Mouse (Mus musculus): Measurements from ENCODE around the gene Ssbp3. TPM values are rescaled to one million over a fixed set of nuclear protein-coding genes. Genes with fewer than 3 reads are reported as not detected.

The Ssbp3 gene
- total and polyA plus RNA-seq, 3 experiments, result 30.5 to 242 (median 116) TPM

- no peaks in the 10 kb centered on the region for H3K9me3 ChIP-seq (replicated peaks; ENCODE audit: insufficient read depth, low read length)
- H3K27me3 ChIP-seq (ENCODE audit: control insufficient read depth in 1 of 2, insufficient read depth in 2 of 2, low read length in 2 of 2), result no peaks in the 10 kb centered on the region
- no peak for DNase-seq (ENCODE audit: low read depth, low spot score)
- peaks cover 0 to 12% of the 10 kb centered on the region in 2 experiments; a peak in 1 of 4 replicates for H3K4me1 ChIP-seq (ENCODE audit: control insufficient read depth in 1 of 2, insufficient read depth in 2 of 2, low read length in 2 of 2)
- H3K27ac ChIP-seq (ENCODE audit: control insufficient read depth, low read depth, low read length), result no peak overlapping the region
- no peak overlapping the region for H3K9ac ChIP-seq (ENCODE audit: control insufficient read depth, low read depth, low read length, poor library complexity, severe bottlenecking)
- H3K79me2 ChIP-seq (ENCODE audit: control insufficient read depth, insufficient read depth, low read length, poor library complexity), result no peaks in the 10 kb centered on the region
- TF ChIP-seq USF2 (IDR thresholded peaks at IDR 0.05; ENCODE audit: borderline replicate concordance in 1 of 2, insufficient read depth in 1 of 2, low read depth in 1 of 2, low read length in 2 of 2), result no peak
- TF ChIP-seq KAT2A (conservative IDR thresholded peaks at IDR 0.05; ENCODE audit: low read depth, low read length), result no peak
- TF ChIP-seq SIN3A (IDR thresholded peaks at IDR 0.05; ENCODE audit: low read length), result no peak
- H3K36me3 ChIP-seq (ENCODE audit: control insufficient read depth in 1 of 2, insufficient read depth in 2 of 2, low read length in 2 of 2), result peaks cover 0 to 3% of the 10 kb centered on the region in 2 experiments; a peak in 2 of 4 replicates
- H3K4me3 ChIP-seq (ENCODE audit: control insufficient read depth in 1 of 2, insufficient read depth in 1 of 2, low read depth in 2 of 2, low read length in 2 of 2), result no peak overlapping the region
Observed at GRCm38 (mm10) chr4:107079716-107080115, 169.2 kb downstream of the Ssbp3 start.

- no peak for DNase-seq (ENCODE audit: low read depth, low spot score)
- TF ChIP-seq UBTF (IDR thresholded peaks at IDR 0.05; ENCODE audit: borderline replicate concordance, insufficient read depth, low read depth, low read length), result no peak
- no peak for TF ChIP-seq POLR2AphosphoS2 (IDR thresholded peaks at IDR 0.05; ENCODE audit: low read length)
- no peak for TF ChIP-seq SIN3A (IDR thresholded peaks at IDR 0.05; ENCODE audit: low read length)
- TF ChIP-seq MAX (IDR thresholded peaks at IDR 0.05; ENCODE audit: low read length), result no peak
- TF ChIP-seq ZKSCAN1 (IDR thresholded peaks at IDR 0.05; ENCODE audit: low read depth, low read length), result no peak
- H3K27ac ChIP-seq (ENCODE audit: control insufficient read depth, low read depth, low read length), result no peak overlapping the region
- no peak overlapping the region for H3K9ac ChIP-seq (ENCODE audit: control insufficient read depth, low read depth, low read length, poor library complexity, severe bottlenecking)
- no peaks in the 10 kb centered on the region for H3K79me2 ChIP-seq (ENCODE audit: control insufficient read depth, insufficient read depth, low read length, poor library complexity)
- H3K4me1 ChIP-seq (ENCODE audit: control insufficient read depth in 1 of 2, insufficient read depth in 2 of 2, low read length in 2 of 2), result peaks cover 0 to 15% of the 10 kb centered on the region in 2 experiments; a peak in 1 of 4 replicates
- H3K36me3 ChIP-seq (ENCODE audit: control insufficient read depth in 1 of 2, insufficient read depth in 2 of 2, low read length in 2 of 2), result peaks cover 0 to 3% of the 10 kb centered on the region in 2 experiments; a peak in 2 of 4 replicates
- H3K4me3 ChIP-seq (ENCODE audit: control insufficient read depth in 1 of 2, insufficient read depth in 1 of 2, low read depth in 2 of 2, low read length in 2 of 2), result no peak overlapping the region
- no peaks in the 10 kb centered on the region for H3K9me3 ChIP-seq (replicated peaks; ENCODE audit: insufficient read depth, low read length)
- H3K27me3 ChIP-seq (ENCODE audit: control insufficient read depth in 1 of 2, insufficient read depth in 2 of 2, low read length in 2 of 2), result no peaks in the 10 kb centered on the region
Observed at GRCm38 (mm10) chr4:107082185-107082584, 171.7 kb downstream of the Ssbp3 start.

GRCm38 (mm10) chr4:107083126-107083525 is 172.6 kb downstream of the Ssbp3 start:
- Histone ChIP-seq H3K4me1 (ENCODE audit: control insufficient read depth in 1 of 2, insufficient read depth in 2 of 2, low read length in 2 of 2) (peaks cover 0 to 15% of the 10 kb centered on the region in 2 experiments; a peak in 1 of 4 replicates), H3K9me3 (replicated peaks; ENCODE audit: insufficient read depth, low read length) (no peaks in the 10 kb centered on the region), H3K4me3 (ENCODE audit: control insufficient read depth in 1 of 2, insufficient read depth in 1 of 2, low read depth in 2 of 2, low read length in 2 of 2) (no peak overlapping the region), H3K36me3 (ENCODE audit: control insufficient read depth in 1 of 2, insufficient read depth in 2 of 2, low read length in 2 of 2) (peaks cover 0 to 3% of the 10 kb centered on the region in 2 experiments; a peak in 2 of 4 replicates), H3K27me3 (ENCODE audit: control insufficient read depth in 1 of 2, insufficient read depth in 2 of 2, low read length in 2 of 2) (no peaks in the 10 kb centered on the region), H3K9ac (ENCODE audit: control insufficient read depth, low read depth, low read length, poor library complexity, severe bottlenecking) (no peak overlapping the region), H3K27ac (ENCODE audit: control insufficient read depth, low read depth, low read length) (no peak overlapping the region), H3K79me2 (ENCODE audit: control insufficient read depth, insufficient read depth, low read length, poor library complexity) (no peaks in the 10 kb centered on the region)
- DNase-seq (ENCODE audit: low read depth, low spot score), result no peak
- no peak for TF ChIP-seq BHLHE40 (IDR thresholded peaks at IDR 0.05; ENCODE audit: borderline replicate concordance, low read depth, low read length)

All from MEL (cell line).